Mouse (Mus musculus) urinary bladder, adult 18-20 months (tissue): ENCODE data around the gene Alkbh7.

ENCODE experiments used
- DNase-seq, 2 experiments: peaks; one replicate each; pipeline ENCODE4 v3.0.0; 2022; ENCODE audit warnings: low spot score in 2 of 2, mixed read lengths in 2 of 2

Gene Alkbh7

GRCm38 (mm10) chr17:56986105-56986805 lies 10.9 kb upstream of the Alkbh7 start:
- DNase-seq, result no peak

GRCm38 (mm10) chr17:56988441-56988840 lies 8.7 kb upstream of the Alkbh7 start:
- DNase-seq, result no peak

- DNase-seq, result no peak
These were observed 8.2 kb upstream of the Alkbh7 start for GRCm38 (mm10) chr17:56988921-56989430.

GRCm38 (mm10) chr17:56989467-56990114 lies 7.5 kb upstream of the Alkbh7 start:
- DNase-seq, result peak in 1 of 2 experiments; percentile 61

- DNase-seq, result peak; percentile 91 to 94
These were observed 6.9 kb upstream of the Alkbh7 start, which contains the start of gene Clpp for GRCm38 (mm10) chr17:56990115-56990746. Gene Clpp (plus strand): TSS chr17:56990305.

- DNase-seq, result no peak
These were observed 6.2 kb upstream of the Alkbh7 start for GRCm38 (mm10) chr17:56990966-56991365.

GRCm38 (mm10) chr17:56995046-56995445 lies 2.1 kb upstream of the Alkbh7 start:
- no peak for DNase-seq

GRCm38 (mm10) chr17:56996506-56996905 lies 633 bp upstream of the Alkbh7 start:
- no peak for DNase-seq

GRCm38 (mm10) chr17:56999414-56999813 lies 2.3 kb downstream of the Alkbh7 start:
- DNase-seq, result no peak

GRCm38 (mm10) chr17:56999968-57000609 lies 3.0 kb downstream of the Alkbh7 start, which contains the start of gene Pspn:
Gene Pspn (minus strand): TSS chr17:57000018.
- no peak for DNase-seq

- no peak for DNase-seq
These were observed 4.1 kb downstream of the Alkbh7 start for GRCm38 (mm10) chr17:57001228-57001627.

GRCm38 (mm10) chr17:57003994-57004393 lies 6.9 kb downstream of the Alkbh7 start:
- DNase-seq, result no peak

GRCm38 (mm10) chr17:57007137-57007905 lies 10.2 kb downstream of the Alkbh7 start:
- DNase-seq, result no peak

GRCm38 (mm10) chr17:57010911-57011235 lies 13.7 kb downstream of the Alkbh7 start:
- DNase-seq, result peak; percentile 10 to 72

- peak; percentile 86 to 88 for DNase-seq
These were observed 14.3 kb downstream of the Alkbh7 start, which contains the start of the genes Gtf2f1 and Gm17949 for GRCm38 (mm10) chr17:57011236-57012141. Gene Gtf2f1 (minus strand): TSS chr17:57011288. Gene Gm17949 (plus strand): TSS chr17:57011469.

GRCm38 (mm10) chr17:57012245-57012795 lies 15.2 kb downstream of the Alkbh7 start:
- no peak for DNase-seq

- DNase-seq, result no peak
These were observed 22.6 kb downstream of the Alkbh7 start for GRCm38 (mm10) chr17:57019693-57020092.

- DNase-seq, result no peak
These were observed 23.8 kb downstream of the Alkbh7 start for GRCm38 (mm10) chr17:57020960-57021359.

- no peak for DNase-seq
These were observed 30.3 kb downstream of the Alkbh7 start for GRCm38 (mm10) chr17:57027471-57027870.

GRCm38 (mm10) chr17:57029691-57030090 lies 32.6 kb downstream of the Alkbh7 start:
- no peak for DNase-seq
